Mouse (Mus musculus) frontal cortex, adult 2 months (tissue): ENCODE results near the gene Rrbp1. TPM values are rescaled to one million over a fixed set of nuclear protein-coding genes. Genes with fewer than 3 reads are reported as not detected.

Experiments used
- DNase-seq, 2 experiments: peaks; one replicate each; pipeline ENCODE4 v3.0.0; 2022; ENCODE audit warnings: low spot score in 1 of 2; ENCODE audit errors: extremely low spot score in 1 of 2
- polyA plus RNA-seq: library from polyadenylated mRNA; depleted of rRNA; stranded (reverse); fragments of >200 nt; gene quantifications from 2 replicates; pipeline ENCODE4 v1.2.3, GENCODE M21; 2012

Gene Rrbp1
- polyA plus RNA-seq, 1 experiment: 71.3 TPM

- no peak for DNase-seq
These were observed 3.9 kb downstream of the Rrbp1 start for GRCm38 (mm10) chr2:144007211-144007610.

- DNase-seq: no peak
These were observed 4.4 kb downstream of the Rrbp1 start for GRCm38 (mm10) chr2:144006686-144007085.

- no peak for DNase-seq
These were observed 5.7 kb downstream of the Rrbp1 start for GRCm38 (mm10) chr2:144005166-144005955.

- DNase-seq: no peak
These were observed 7.5 kb downstream of the Rrbp1 start for GRCm38 (mm10) chr2:144003544-144003943.

GRCm38 (mm10) chr2:144002229-144002984 lies 8.7 kb downstream of the Rrbp1 start:
- no peak for DNase-seq

GRCm38 (mm10) chr2:143992977-143993376 lies 18.1 kb downstream of the Rrbp1 start:
- DNase-seq: no peak

GRCm38 (mm10) chr2:143991964-143992672 lies 18.9 kb downstream of the Rrbp1 start:
- no peak for DNase-seq

- peak in 1 of 2 experiments; percentile 25 for DNase-seq
These were observed 20.1 kb downstream of the Rrbp1 start for GRCm38 (mm10) chr2:143990997-143991396.

- DNase-seq: no peak
These were observed 23.0 kb downstream of the Rrbp1 start for GRCm38 (mm10) chr2:143988016-143988415.

- DNase-seq: no peak
These were observed 23.6 kb downstream of the Rrbp1 start for GRCm38 (mm10) chr2:143987485-143987884.

GRCm38 (mm10) chr2:143983482-143983881 lies 27.6 kb downstream of the Rrbp1 start:
- no peak for DNase-seq

- DNase-seq: no peak
These were observed 28.2 kb downstream of the Rrbp1 start for GRCm38 (mm10) chr2:143982901-143983300.

GRCm38 (mm10) chr2:143982152-143982551 lies 28.9 kb downstream of the Rrbp1 start:
- DNase-seq: no peak

GRCm38 (mm10) chr2:143980781-143981398 lies 30.2 kb downstream of the Rrbp1 start:
- peak in 1 of 2 experiments; percentile 79 for DNase-seq

- no peak for DNase-seq
These were observed 32.5 kb downstream of the Rrbp1 start for GRCm38 (mm10) chr2:143978444-143979147.

GRCm38 (mm10) chr2:143975146-143975649 lies 35.9 kb downstream of the Rrbp1 start:
- DNase-seq: no peak

- DNase-seq: no peak
These were observed 37.9 kb downstream of the Rrbp1 start for GRCm38 (mm10) chr2:143973161-143973560.

GRCm38 (mm10) chr2:143971887-143972286 lies 39.2 kb downstream of the Rrbp1 start:
- no peak for DNase-seq

- DNase-seq: no peak
These were observed 40.2 kb downstream of the Rrbp1 start for GRCm38 (mm10) chr2:143970841-143971240.

GRCm38 (mm10) chr2:143969260-143969659 lies 41.8 kb downstream of the Rrbp1 start:
- DNase-seq: no peak
